Mouse (Mus musculus): ENCODE data around the gene Map3k3.

Gene Map3k3

GRCm38 (mm10) chr11:106157154-106157553 is 72.7 kb downstream of the Map3k3 start:
- DNase-seq (ENCODE audit: extremely low spot score, low read depth, low spot score) = no peak

DNA sequence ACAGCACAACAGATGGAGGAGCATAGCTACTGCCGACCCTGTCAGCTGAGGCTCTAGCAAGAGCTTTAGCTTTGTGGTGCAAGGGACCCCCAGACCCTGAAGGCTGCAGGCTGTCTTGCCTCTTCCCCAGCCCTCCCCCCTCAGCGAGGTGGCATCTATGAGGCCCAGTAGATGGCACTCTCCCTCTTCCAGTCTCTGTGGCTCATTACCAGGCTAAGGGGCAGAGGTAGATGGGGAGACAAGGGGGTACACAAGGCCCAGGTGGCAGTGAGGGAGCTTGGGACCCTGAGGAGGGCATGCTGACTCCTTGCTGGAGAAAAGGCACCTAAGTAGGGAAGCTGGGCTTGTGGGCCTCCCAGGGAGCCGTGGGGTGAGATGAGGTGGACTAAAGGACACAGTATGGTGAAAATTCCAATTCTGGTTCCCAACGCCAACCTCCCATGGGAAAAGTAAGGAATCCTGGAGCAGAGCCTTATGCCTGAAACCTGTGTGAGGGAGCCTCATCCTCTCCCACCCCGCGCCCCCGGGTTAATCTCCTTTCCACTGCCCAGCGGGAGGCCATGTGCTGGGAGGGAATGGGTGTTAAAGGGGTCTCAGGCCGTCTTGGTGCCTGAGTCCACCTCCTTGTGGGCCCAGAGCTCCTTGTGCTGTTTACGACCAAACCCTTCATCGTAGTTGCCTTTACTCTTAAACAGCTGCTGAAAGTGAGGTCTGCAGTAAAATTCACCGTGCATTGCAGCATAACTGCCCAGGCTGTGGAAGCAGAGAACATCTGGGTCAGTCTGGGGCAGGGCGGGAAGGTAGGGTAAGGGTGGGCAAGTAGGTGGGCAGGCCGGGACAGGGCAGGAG is 73.9 kb downstream of the Map3k3 start:
- no peak for DNase-seq (ENCODE audit: extremely low spot score, low read depth, low spot score)

- DNase-seq (ENCODE audit: extremely low spot score, low read depth, low spot score) = no peak
Observed at GRCm38 (mm10) chr11:106158930-106159215, 74.5 kb downstream of the Map3k3 start.

- peak; percentile 35 for DNase-seq (ENCODE audit: extremely low spot score, low read depth, low spot score)
Observed at GRCm38 (mm10) chr11:106159216-106159920, 75.0 kb downstream of the Map3k3 start.

DNA sequence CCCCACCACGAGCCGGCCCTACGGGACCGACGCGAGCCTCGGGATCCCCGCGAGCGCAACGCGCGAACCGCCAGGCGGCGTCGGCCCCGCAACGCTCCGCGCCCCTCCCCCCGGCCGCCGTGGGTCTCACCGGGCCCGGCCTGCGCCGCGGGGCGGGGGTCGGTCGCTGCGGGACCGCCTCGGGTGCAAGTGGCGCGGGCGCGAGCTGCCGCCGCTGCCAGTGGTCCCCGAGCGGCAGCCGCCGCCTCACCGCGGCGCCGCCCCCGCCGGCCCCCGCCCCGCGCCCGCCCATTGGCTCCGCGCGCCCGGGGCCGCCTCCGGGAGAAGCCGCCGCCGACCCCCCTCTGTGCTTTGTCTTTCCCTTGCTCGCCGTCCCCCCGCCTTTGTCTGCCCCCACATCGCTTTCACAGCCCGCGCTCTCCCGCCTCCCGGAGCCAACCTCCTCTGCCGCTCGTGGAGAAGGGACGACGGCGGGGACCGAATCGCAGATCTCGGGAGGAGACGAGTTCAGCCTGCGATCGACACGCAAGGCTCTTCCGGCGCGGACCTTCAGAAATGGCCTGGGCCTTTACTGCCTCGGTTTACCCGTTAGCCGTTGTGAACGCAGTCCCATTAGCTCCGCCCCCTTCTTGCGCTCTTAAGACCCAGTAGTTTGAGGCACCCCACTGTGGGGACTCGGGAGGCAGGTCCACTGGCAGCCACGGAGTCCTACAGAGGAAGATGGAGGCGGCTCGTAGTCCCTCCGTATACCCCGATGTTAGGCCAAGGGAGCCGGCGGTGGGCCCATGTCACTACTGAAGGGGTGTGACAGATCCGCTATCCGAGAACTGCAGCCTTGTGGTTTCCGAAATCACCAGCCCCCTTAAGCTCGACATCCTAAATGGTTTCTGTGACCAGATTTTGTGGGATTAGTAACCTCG is 75.8 kb downstream of the Map3k3 start:
- peak; percentile 37 for DNase-seq (ENCODE audit: extremely low spot score, low read depth, low spot score)

- peak; percentile 37 for DNase-seq (ENCODE audit: extremely low spot score, low read depth, low spot score)
Observed at GRCm38 (mm10) chr11:106160841-106161721, 76.7 kb downstream of the Map3k3 start, which contains the start of the genes Gm10840 and Limd2. Gene Gm10840 (plus strand): TSS chr11:106160850. Gene Limd2 (minus strand): TSS chr11:106160860.

DNA sequence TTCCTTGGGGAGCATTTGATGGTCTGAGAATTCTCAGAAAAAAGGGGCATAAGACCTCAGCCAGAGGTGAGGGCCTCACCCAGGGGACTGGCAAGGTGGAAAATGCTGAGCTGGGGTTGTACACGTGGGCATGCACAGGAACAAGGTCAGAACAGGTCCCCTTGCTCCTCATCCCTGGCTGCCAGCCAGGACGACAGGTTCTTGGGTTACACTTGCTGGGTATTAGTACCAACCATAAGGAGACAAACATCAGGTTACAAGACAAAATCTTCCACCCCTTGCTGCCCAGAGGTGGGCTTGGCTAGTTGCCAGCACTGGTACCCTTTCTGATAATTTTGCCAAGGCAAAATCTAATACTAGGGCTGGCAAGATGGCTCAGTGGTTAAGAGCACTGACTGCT is 77.8 kb downstream of the Map3k3 start:
- no peak for DNase-seq (ENCODE audit: extremely low spot score, low read depth, low spot score)

DNA sequence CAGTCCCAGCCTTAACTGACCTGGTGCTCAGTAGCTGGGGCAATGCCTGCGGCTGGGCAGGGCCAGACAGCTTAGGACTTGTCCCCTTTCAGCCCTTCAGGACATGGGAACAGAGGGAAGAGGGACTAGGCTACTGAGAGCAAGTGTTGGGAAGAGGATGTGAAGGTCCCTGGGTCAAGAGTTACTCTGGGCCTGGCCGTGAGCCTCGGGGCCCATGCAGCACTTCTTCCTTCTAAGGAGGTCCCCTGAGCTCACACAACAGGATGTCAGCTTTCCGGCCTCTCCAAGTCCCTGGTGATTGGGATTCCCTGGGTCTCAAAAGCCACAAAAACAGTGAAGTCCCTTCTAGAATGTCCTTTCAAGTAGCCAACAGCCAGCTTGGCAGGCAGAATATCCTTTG is 79.1 kb downstream of the Map3k3 start:
- DNase-seq (ENCODE audit: extremely low spot score, low read depth, low spot score) = no peak

GRCm38 (mm10) chr11:106164601-106165180 is 80.3 kb downstream of the Map3k3 start:
- DNase-seq (ENCODE audit: extremely low spot score, low read depth, low spot score) = no peak

GRCm38 (mm10) chr11:106167435-106167834 is 83.0 kb downstream of the Map3k3 start:
- DNase-seq (ENCODE audit: extremely low spot score, low read depth, low spot score) = no peak

DNA sequence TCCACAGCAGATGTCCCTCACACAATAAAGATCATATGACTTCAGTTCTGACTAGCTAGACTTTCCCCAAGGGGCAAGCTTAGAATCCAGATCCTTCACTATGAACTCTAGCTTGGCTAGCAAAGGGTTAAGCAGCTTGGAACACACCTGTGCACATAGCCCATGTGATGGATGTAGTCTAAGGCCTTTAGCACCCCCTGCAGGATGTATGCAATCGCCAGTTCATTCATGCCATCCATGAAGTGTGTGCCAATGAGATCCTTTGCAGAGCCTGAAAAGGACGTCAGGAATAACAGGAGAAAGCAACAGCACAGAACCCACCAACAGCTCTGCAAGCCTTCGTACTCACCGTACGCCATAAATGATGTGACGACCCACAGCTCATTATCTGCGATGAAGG is 86.4 kb downstream of the Map3k3 start:
- no peak for DNase-seq (ENCODE audit: extremely low spot score, low read depth, low spot score)

DNA sequence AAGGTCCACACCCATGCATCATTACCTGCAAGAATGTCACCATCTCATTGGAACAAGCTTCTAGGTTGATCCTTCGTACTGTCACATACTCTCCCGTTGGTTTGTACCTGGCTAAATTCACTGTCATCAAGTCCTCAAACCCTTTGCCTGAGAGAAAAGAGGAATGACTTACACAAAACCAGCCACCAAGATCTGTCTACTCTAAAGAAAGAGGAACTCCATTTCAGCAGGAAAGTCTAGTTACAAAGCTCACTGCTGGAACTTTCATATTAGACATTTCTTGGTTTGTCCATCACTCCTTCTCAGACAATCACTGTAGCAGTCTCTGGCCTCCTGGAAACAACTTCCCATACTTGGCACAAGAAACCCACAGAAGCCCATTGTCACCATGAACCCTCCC is 88.8 kb downstream of the Map3k3 start:
- DNase-seq (ENCODE audit: extremely low spot score, low read depth, low spot score) = no peak

DNA sequence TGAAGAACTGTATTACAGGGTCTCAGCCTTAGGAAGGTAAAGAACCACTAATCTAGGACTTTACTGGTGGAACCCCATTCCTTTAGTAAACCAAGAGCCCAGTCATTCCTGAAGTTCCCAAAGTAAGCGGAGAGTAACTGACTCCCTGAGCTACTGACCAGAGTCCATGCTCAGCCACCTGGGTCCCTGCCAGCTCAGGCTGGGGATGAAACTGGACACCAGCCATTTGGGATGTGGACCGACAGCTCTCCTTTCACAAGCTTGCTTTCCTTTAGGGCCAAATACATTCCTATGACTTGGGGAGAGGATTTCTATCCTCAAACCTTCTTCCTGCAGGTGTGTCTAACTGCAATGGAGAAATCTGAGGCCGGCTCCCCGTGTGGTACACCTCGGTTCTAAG is 90.0 kb downstream of the Map3k3 start:
- no peak for DNase-seq (ENCODE audit: extremely low spot score, low read depth, low spot score)

DNA sequence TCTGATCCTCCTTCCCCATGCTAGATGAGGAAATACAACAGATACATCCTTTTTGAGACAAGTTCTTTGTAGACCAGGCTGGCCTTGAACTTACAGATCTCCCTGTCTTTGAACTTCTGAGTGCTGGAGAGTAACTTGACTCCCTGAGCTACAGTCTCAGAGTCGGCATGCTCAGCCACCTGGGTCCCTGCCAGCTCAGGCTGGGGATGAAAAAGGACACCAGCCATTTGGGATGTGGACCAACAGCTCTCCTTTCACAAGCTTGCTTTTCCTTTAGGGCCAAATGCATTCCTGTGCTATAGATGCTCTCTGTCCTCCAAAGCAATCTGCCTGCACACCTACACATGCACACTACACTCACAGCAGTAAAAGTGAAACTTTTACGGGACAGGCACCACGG is 90.7 kb downstream of the Map3k3 start:
- no peak for DNase-seq (ENCODE audit: extremely low spot score, low read depth, low spot score)

DNA sequence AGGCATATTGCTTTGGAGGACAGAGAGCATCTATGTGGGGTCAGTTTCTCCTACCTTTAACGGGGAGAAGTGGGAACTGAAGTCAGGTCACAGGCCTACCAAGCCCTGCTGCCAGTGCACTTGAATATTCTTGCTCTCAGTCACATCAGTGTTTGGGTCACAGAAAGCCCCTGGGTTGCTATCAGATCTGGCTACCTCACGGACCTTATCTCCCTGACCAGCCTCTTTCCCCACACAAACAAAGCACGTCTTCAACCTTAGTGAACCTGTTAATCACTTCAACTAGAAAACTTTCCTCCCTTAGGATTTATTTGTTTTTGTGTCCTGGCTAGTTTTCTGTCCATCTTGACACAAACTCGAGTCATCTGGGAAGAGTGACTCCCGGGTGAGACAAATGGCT is 92.0 kb downstream of the Map3k3 start:
- DNase-seq (ENCODE audit: extremely low spot score, low read depth, low spot score) = no peak

DNA sequence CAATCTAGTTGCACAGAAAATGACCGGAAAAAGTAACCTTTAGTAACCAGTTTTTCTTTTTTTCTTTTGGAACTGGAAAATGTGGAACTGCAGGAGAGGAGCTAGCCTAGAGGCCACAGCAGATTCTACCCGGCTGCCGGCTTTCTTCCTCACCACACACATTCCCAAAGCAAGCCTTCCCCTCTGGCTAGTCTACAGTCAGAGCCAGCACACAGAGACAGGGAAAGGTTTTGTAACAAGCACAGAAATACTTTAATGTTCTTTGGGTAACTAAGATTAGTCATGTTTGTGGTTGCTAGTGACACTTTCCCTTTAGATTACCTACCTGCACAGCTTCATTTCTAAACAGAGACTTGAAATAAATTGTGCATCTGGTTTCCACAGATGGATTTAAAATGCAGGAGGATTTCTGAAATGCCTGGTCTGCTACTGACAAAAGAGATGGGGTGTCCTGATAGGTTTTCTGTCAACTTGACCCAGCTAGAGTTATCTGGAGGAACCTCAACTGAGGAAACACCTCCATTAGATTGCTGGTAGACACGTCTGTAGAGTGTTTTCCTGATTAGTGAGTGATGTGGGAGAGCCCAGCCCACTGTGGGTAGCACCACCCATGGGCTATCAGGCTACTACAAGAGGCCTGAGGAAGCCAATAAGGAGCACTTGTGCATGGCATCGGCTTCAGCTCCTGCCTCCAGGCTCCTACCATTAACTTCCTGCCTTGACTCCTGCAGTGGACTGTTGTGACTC is 93.8 kb downstream of the Map3k3 start:
- DNase-seq (ENCODE audit: extremely low spot score, low read depth, low spot score) = no peak

DNA sequence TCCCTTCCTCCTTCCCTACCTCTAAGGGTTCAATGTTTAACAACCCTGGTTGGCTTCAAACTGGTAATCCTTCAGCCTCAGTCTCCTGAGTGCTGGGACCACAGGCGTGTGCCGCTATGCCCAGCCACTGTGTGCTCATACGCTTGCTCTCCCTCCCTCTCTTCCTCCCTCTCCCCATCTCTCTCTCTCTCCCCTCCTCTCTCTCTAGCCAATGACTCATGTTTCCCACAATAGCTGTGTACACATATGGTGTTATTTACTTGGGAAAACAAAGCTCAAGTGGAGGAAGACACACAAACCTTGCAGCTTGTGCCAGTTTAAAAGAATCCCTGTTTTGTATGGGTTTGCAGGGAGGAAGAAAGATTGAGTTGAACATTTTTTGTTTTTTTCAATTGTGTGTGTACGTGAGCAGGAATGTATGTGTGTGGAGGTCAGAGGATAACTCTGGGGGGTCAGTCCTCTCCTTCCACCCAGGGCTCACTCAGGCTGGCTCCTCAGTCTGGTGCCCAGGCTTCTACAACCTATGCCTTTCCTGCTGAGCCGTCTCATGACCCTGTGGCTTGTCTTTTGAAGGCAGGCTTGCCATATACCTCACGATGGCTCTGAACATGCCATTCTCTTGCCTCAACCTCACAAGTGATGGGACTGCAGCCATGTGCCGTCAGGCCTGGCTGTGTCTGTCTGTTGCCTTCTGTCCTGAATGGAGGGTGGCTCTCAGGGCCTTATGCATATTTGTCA is 95.5 kb downstream of the Map3k3 start:
- DNase-seq (ENCODE audit: extremely low spot score, low read depth, low spot score) = no peak

GRCm38 (mm10) chr11:106180449-106180801 is 96.0 kb downstream of the Map3k3 start:
- no peak for DNase-seq (ENCODE audit: extremely low spot score, low read depth, low spot score)

DNA sequence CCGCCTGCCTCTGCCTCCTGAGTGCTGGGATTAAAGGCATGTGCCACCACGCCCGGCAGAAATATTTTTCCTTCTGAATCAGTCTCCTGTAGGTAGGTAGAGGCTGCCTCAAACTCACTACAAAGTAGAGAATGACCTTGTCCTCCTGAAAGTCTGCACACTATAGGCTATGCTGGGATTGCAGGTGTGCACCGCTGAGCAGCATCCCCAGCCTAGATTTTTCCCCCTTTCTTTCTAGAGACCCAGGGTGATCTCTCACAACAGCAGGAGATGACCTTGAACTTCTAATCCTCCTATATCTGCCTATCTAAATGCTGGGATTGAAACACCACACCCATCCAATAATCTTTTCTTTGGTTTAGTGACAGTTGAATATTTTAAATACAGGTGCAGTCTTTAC is 102.9 kb downstream of the Map3k3 start:
- no peak for DNase-seq (ENCODE audit: extremely low spot score, low read depth, low spot score)

Measured in hindlimb bud, embryonic 11.5 days (tissue).